Mouse (Mus musculus): ENCODE results near the gene Pbx3. TPM values are rescaled to one million over a fixed set of nuclear protein-coding genes. Genes with fewer than 3 reads are reported as not detected.

The Pbx3 gene
- polyA plus RNA-seq, 1 experiment from 2014 or later, result 12.0 TPM

GRCm38 (mm10) chr2:34249961-34250658 lies 122.8 kb downstream of the Pbx3 start:
- Histone ChIP-seq H3K27me3 (replicated peaks) (no peaks in the 10 kb centered on the region), H3K4me3 (peak overlapping the region; percentile 59), H3K36me3 (no peaks in the 10 kb centered on the region), H3K9ac (peak overlapping the region; percentile 56), H3K9me3 (replicated peaks) (no peaks in the 10 kb centered on the region), H3K4me2 (peak overlapping the region; percentile 81), H3K27ac (no peak overlapping the region), H3K4me1 (peaks cover 21% of the 10 kb centered on the region)
- no peak; the same call in 1 of the 2 replicates for ATAC-seq
- whole genome bisulfite sequencing (ENCODE audit: insufficient replicate concordance), result 6% methylated on average over 18 of the region's 18 CpGs

GRCm38 (mm10) chr2:34249141-34249960 lies 123.6 kb downstream of the Pbx3 start:
- no peaks in the 10 kb centered on the region for H3K36me3 ChIP-seq
- H3K9ac ChIP-seq, result peak overlapping the region; percentile 56
- H3K4me1 ChIP-seq, result peaks cover 21% of the 10 kb centered on the region
- H3K27ac ChIP-seq, result peak overlapping the region; percentile 60; the same call in 1 of the 2 replicates
- peak; percentile 59 for ATAC-seq
- no peaks in the 10 kb centered on the region for H3K9me3 ChIP-seq (replicated peaks)
- 2% methylated on average over 15 of the region's 15 CpGs for WGBS (ENCODE audit: insufficient replicate concordance)
- no peaks in the 10 kb centered on the region for H3K27me3 ChIP-seq (replicated peaks)
- H3K4me2 ChIP-seq, result peak overlapping the region; percentile 81
- H3K4me3 ChIP-seq, result peak overlapping the region; percentile 59

- H3K27ac ChIP-seq, result no peak overlapping the region
- no peak overlapping the region for H3K4me2 ChIP-seq
- H3K36me3 ChIP-seq, result no peaks in the 10 kb centered on the region
- no peak for ATAC-seq
- H3K27me3 ChIP-seq (replicated peaks), result no peaks in the 10 kb centered on the region
- no peaks in the 10 kb centered on the region for H3K9me3 ChIP-seq (replicated peaks)
- H3K4me1 ChIP-seq, result no peaks in the 10 kb centered on the region
- H3K9ac ChIP-seq, result no peak overlapping the region
- no peak overlapping the region for H3K4me3 ChIP-seq
Measured at GRCm38 (mm10) chr2:34240885-34241284, 132.1 kb downstream of the Pbx3 start.

- WGBS (ENCODE audit: insufficient replicate concordance), result 84% methylated on average over 4 of the region's 4 CpGs
- no peak for ATAC-seq
- no peaks in the 10 kb centered on the region for H3K4me1 ChIP-seq
Measured at GRCm38 (mm10) chr2:34239315-34239858, 133.6 kb downstream of the Pbx3 start.

GRCm38 (mm10) chr2:34235467-34236075 lies 137.4 kb downstream of the Pbx3 start:
- Histone ChIP-seq H3K9ac (no peak overlapping the region), H3K27me3 (replicated peaks) (no peaks in the 10 kb centered on the region), H3K4me1 (peaks cover 6% of the 10 kb centered on the region), H3K27ac (no peak overlapping the region), H3K9me3 (replicated peaks) (no peaks in the 10 kb centered on the region), H3K36me3 (no peaks in the 10 kb centered on the region), H3K4me3 (no peak overlapping the region), H3K4me2 (no peak overlapping the region)
- WGBS (ENCODE audit: insufficient replicate concordance), result 60% methylated on average over 8 of the region's 8 CpGs
- ATAC-seq, result no peak

More at GRCm38 (mm10) chr2:34239315-34239858, 133.6 kb downstream of the Pbx3 start:
- no peaks in the 10 kb centered on the region for H3K9me3 ChIP-seq (replicated peaks)
- H3K4me2 ChIP-seq, result no peak overlapping the region
- H3K9ac ChIP-seq, result no peak overlapping the region
- H3K36me3 ChIP-seq, result no peaks in the 10 kb centered on the region
- H3K27ac ChIP-seq, result no peak overlapping the region
- H3K4me3 ChIP-seq, result no peak overlapping the region
- H3K27me3 ChIP-seq (replicated peaks), result no peaks in the 10 kb centered on the region

GRCm38 (mm10) chr2:34234274-34234673 lies 138.7 kb downstream of the Pbx3 start:
- Histone ChIP-seq H3K4me1 (peaks cover 12% of the 10 kb centered on the region), H3K9me3 (replicated peaks) (no peaks in the 10 kb centered on the region), H3K27me3 (replicated peaks) (no peaks in the 10 kb centered on the region), H3K4me2 (no peak overlapping the region), H3K27ac (no peak overlapping the region), H3K4me3 (no peak overlapping the region), H3K36me3 (no peaks in the 10 kb centered on the region), H3K9ac (no peak overlapping the region)
- ATAC-seq, result no peak
- 71% methylated on average over 1 of the region's 1 CpGs for WGBS (ENCODE audit: insufficient replicate concordance)

GRCm38 (mm10) chr2:34233271-34233670 lies 139.7 kb downstream of the Pbx3 start:
- H3K4me2 ChIP-seq, result no peak overlapping the region
- H3K9me3 ChIP-seq (replicated peaks), result no peaks in the 10 kb centered on the region
- ATAC-seq, result no peak
- no peak overlapping the region for H3K4me3 ChIP-seq
- no peak overlapping the region for H3K9ac ChIP-seq
- 82% methylated on average over 5 of the region's 5 CpGs for WGBS (ENCODE audit: insufficient replicate concordance)
- no peaks in the 10 kb centered on the region for H3K27me3 ChIP-seq (replicated peaks)
- H3K27ac ChIP-seq, result no peak overlapping the region
- peaks cover 12% of the 10 kb centered on the region for H3K4me1 ChIP-seq
- H3K36me3 ChIP-seq, result no peaks in the 10 kb centered on the region

GRCm38 (mm10) chr2:34227688-34228087 lies 145.3 kb downstream of the Pbx3 start:
- WGBS (ENCODE audit: insufficient replicate concordance), result 82% methylated on average over 4 of the region's 4 CpGs
- Histone ChIP-seq H3K27me3 (replicated peaks) (no peaks in the 10 kb centered on the region), H3K9ac (no peak overlapping the region), H3K4me3 (no peak overlapping the region), H3K27ac (no peak overlapping the region), H3K4me2 (no peak overlapping the region), H3K4me1 (peaks cover 12% of the 10 kb centered on the region), H3K9me3 (replicated peaks) (no peaks in the 10 kb centered on the region), H3K36me3 (no peaks in the 10 kb centered on the region)
- ATAC-seq, result no peak

GRCm38 (mm10) chr2:34225470-34225869 lies 147.5 kb downstream of the Pbx3 start:
- H3K27ac ChIP-seq, result no peak overlapping the region
- WGBS (ENCODE audit: insufficient replicate concordance), result 76% methylated on average over 6 of the region's 6 CpGs
- no peaks in the 10 kb centered on the region for H3K9me3 ChIP-seq (replicated peaks)
- no peak for ATAC-seq
- H3K36me3 ChIP-seq, result no peaks in the 10 kb centered on the region
- no peaks in the 10 kb centered on the region for H3K27me3 ChIP-seq (replicated peaks)
- H3K9ac ChIP-seq, result no peak overlapping the region
- no peak overlapping the region for H3K4me2 ChIP-seq
- no peak overlapping the region for H3K4me3 ChIP-seq
- 0 out of 2 replicates have a peak, but pooled peaks cover 6% of the 10 kb centered on the region for H3K4me1 ChIP-seq

GRCm38 (mm10) chr2:34221477-34221876 lies 151.5 kb downstream of the Pbx3 start:
- no peak for ATAC-seq
- Histone ChIP-seq H3K9ac (no peak overlapping the region), H3K4me1 (no peaks in the 10 kb centered on the region), H3K27me3 (replicated peaks) (no peaks in the 10 kb centered on the region), H3K27ac (no peak overlapping the region), H3K36me3 (no peaks in the 10 kb centered on the region), H3K9me3 (replicated peaks) (no peaks in the 10 kb centered on the region), H3K4me3 (no peak overlapping the region), H3K4me2 (no peak overlapping the region)
- 89% methylated on average over 3 of the region's 3 CpGs for WGBS (ENCODE audit: insufficient replicate concordance)

GRCm38 (mm10) chr2:34219150-34219549 lies 153.8 kb downstream of the Pbx3 start:
- Histone ChIP-seq H3K36me3 (no peaks in the 10 kb centered on the region), H3K9me3 (replicated peaks) (no peaks in the 10 kb centered on the region), H3K27ac (no peak overlapping the region), H3K4me1 (no peaks in the 10 kb centered on the region), H3K27me3 (replicated peaks) (no peaks in the 10 kb centered on the region), H3K9ac (no peak overlapping the region), H3K4me2 (no peak overlapping the region), H3K4me3 (no peak overlapping the region)
- WGBS (ENCODE audit: insufficient replicate concordance), result 82% methylated on average over 1 of the region's 1 CpGs
- ATAC-seq, result no peak

GRCm38 (mm10) chr2:34217596-34217995 lies 155.3 kb downstream of the Pbx3 start:
- Histone ChIP-seq H3K4me1 (no peaks in the 10 kb centered on the region), H3K4me2 (no peak overlapping the region), H3K36me3 (no peaks in the 10 kb centered on the region), H3K27me3 (replicated peaks) (no peaks in the 10 kb centered on the region), H3K9me3 (replicated peaks) (no peaks in the 10 kb centered on the region), H3K9ac (no peak overlapping the region), H3K27ac (no peak overlapping the region), H3K4me3 (no peak overlapping the region)
- 71% methylated on average over 5 of the region's 5 CpGs for WGBS (ENCODE audit: insufficient replicate concordance)
- ATAC-seq, result no peak

Measured in liver, embryonic 12.5 days (tissue).